Mouse (Mus musculus): ENCODE data around the gene Ctnnd2. TPM values are rescaled to one million over a fixed set of nuclear protein-coding genes. Genes with fewer than 3 reads are reported as not detected.

Gene Ctnnd2
- polyA plus RNA-seq, 1 experiment from 2014 or later = 5.8 TPM

DNA sequence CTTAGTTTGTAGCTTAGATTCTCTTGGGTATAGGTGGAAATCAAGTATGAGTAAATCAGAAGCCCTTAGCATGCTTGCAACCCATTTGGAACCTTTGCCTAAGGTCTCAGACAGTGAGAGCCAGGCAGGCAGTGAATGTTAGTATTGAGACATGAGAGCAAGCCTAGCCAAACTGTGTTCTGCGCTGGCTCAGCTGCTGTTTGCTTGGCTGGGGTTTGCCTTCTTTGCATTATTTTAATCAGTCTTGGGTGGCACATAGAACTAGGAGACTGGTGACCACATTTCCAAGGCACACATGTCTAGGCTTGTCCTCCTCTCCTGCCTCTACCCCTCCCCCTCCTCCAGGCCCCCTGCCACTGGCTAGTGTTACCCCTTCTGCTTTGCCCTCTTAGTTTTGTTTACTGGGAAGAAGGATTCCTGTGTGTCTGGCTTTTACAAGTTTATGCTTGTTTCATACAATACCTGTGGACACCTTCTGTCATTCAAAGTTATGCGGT lies 381.6 kb downstream of the Ctnnd2 start:
- Histone ChIP-seq H3K27me3 (no peaks in the 10 kb centered on the region), H3K9ac (no peak overlapping the region), H3K27ac (replicated peaks) (no peak overlapping the region), H3K36me3 (no peaks in the 10 kb centered on the region), H3K9me3 (replicated peaks) (no peaks in the 10 kb centered on the region), H3K4me3 (replicated peaks) (no peak overlapping the region), H3K4me2 (replicated peaks) (no peak overlapping the region), H3K4me1 (no peaks in the 10 kb centered on the region)
- no peak for ATAC-seq (ENCODE audit: insufficient number of reproducible peaks, low FRiP score, low TSS enrichment, low read depth)
- WGBS = 66% methylated on average over 2 of the region's 2 CpGs

DNA sequence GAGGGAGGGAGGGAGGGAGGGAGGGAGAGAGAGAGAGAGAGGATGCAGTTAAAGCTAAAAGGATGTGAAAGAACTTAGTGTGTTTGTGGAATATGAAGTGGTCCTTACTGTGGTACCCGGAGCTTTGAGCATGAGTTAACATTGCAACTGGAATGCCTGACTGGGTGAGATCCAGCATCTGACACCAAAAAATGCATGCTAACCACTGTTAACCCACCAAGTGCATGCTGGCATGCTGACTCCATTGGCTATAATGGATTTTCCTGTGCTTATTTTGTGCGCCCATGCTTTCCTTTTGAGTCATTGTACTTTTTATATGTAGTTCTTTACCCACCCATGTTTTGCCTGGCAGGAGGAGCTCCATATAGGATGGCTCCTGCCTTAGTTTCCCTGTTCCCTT lies 383.4 kb downstream of the Ctnnd2 start:
- WGBS = 83% methylated on average over 2 of the region's 2 CpGs
- Histone ChIP-seq H3K4me1 (no peaks in the 10 kb centered on the region), H3K27me3 (no peaks in the 10 kb centered on the region), H3K4me3 (replicated peaks) (no peak overlapping the region), H3K4me2 (replicated peaks) (no peak overlapping the region), H3K36me3 (no peaks in the 10 kb centered on the region), H3K27ac (replicated peaks) (no peak overlapping the region), H3K9ac (no peak overlapping the region), H3K9me3 (replicated peaks) (no peaks in the 10 kb centered on the region)
- ATAC-seq (ENCODE audit: insufficient number of reproducible peaks, low FRiP score, low TSS enrichment, low read depth) = no peak

DNA sequence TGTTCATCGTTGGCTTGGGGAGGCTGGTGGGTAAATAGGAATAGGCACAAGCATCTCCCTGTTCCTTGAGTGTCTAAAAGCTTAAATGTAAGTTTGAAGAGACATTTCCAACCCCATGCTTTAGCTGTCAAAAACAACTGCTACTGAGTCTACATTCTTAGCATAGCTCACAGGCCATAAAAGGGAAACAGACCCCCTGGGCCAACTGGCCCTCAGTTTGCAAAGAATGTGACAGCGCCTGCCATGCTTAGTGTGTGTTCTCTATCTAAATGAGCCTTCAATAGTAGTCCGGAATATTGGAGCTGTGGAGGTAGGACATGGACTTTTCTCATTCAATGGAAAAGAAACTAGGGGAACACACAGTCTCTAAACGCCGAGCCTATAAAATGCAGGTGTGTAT lies 390.0 kb downstream of the Ctnnd2 start:
- Histone ChIP-seq H3K9me3 (replicated peaks) (no peaks in the 10 kb centered on the region), H3K27me3 (no peaks in the 10 kb centered on the region), H3K9ac (no peak overlapping the region), H3K4me1 (no peaks in the 10 kb centered on the region), H3K36me3 (no peaks in the 10 kb centered on the region), H3K4me3 (replicated peaks) (no peak overlapping the region), H3K4me2 (replicated peaks) (no peak overlapping the region), H3K27ac (replicated peaks) (no peak overlapping the region)
- ATAC-seq (ENCODE audit: insufficient number of reproducible peaks, low FRiP score, low TSS enrichment, low read depth) = no peak
- 74% methylated on average over 5 of the region's 5 CpGs for WGBS

DNA sequence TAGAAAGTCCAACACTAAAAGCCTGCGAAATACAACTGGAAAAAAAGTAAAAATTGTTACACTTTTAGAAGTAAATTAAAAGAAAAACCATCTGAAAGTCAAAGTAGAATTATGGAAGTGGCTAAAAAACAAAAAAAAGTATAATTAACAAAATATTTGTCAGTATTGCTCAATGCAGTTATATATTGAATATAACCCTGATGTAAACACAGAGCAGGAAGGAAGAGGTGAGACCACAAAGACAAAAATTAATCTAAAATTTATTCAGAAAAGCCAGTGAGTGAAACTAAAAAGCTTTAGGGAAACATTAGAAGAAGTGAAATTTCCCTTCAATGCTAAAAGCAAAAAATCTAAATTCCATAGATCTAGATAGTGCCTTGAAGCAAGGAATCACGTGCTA lies 392.2 kb downstream of the Ctnnd2 start:
- Histone ChIP-seq H3K4me2 (replicated peaks) (no peak overlapping the region), H3K9me3 (replicated peaks) (no peaks in the 10 kb centered on the region), H3K4me1 (no peaks in the 10 kb centered on the region), H3K27me3 (no peaks in the 10 kb centered on the region), H3K36me3 (no peaks in the 10 kb centered on the region), H3K4me3 (replicated peaks) (no peak overlapping the region), H3K9ac (no peak overlapping the region), H3K27ac (replicated peaks) (no peak overlapping the region)
- WGBS = 81% methylated on average over 2 of the region's 2 CpGs
- no peak for ATAC-seq (ENCODE audit: insufficient number of reproducible peaks, low FRiP score, low TSS enrichment, low read depth)

DNA sequence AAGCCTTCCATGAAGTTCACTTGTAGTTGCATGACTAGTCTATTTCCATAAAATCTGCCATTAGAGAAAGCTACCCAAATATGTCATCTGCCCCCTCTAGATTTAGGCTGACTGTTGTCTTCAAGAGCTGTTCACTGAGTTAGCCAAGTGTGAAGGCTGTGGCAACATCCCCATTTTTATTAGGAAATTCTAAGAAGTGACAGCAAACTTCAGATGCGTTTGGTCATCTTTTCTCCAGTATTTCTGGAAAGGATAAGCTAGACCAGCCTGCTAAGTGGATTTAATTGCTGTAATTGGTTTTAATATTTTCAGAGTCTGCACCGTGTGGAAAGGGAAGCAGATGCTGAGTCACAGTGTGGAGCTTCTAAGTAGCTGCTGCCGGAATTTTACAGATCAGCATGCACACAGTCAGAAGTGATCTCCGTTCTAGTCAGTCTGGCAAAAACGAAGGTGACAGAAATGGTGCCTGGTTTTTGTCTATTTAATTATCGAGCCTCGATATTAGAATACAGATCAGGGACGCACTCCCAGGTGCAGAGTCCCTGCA lies 397.9 kb downstream of the Ctnnd2 start:
- Histone ChIP-seq H3K36me3 (no peaks in the 10 kb centered on the region), H3K4me3 (replicated peaks) (no peak overlapping the region), H3K4me1 (no peaks in the 10 kb centered on the region), H3K4me2 (replicated peaks) (no peak overlapping the region), H3K27me3 (no peaks in the 10 kb centered on the region), H3K9ac (no peak overlapping the region), H3K9me3 (replicated peaks) (no peaks in the 10 kb centered on the region), H3K27ac (replicated peaks) (no peak overlapping the region)
- no peak for ATAC-seq (ENCODE audit: insufficient number of reproducible peaks, low FRiP score, low TSS enrichment, low read depth)
- 55% methylated on average over 8 of the region's 8 CpGs for WGBS

DNA sequence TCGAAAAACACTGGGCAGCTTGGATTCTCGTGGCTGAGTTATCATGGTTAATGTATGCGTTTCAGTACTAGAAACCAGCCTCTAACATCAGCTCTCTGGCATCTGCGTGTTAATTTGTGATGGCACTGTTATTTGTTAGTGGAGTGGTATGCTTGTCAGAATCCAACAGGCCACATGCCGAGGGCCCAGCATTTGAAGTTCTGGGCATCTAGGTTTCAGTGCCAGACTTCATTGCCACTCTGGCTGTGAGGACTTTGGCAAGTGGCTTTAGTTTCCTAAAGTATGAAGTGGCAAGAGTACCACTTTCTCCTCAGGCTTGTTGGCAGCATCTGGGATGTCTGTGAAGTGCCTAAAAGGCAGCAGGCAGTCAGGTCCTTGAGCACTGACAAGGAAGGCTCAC lies 415.1 kb downstream of the Ctnnd2 start:
- Histone ChIP-seq H3K27ac (replicated peaks) (no peak overlapping the region), H3K4me3 (replicated peaks) (no peak overlapping the region), H3K9ac (no peak overlapping the region), H3K9me3 (replicated peaks) (no peaks in the 10 kb centered on the region), H3K4me1 (no peaks in the 10 kb centered on the region), H3K36me3 (no peaks in the 10 kb centered on the region), H3K27me3 (no peaks in the 10 kb centered on the region), H3K4me2 (replicated peaks) (no peak overlapping the region)
- no peak for ATAC-seq (ENCODE audit: insufficient number of reproducible peaks, low FRiP score, low TSS enrichment, low read depth)
- 65% methylated on average over 5 of the region's 5 CpGs for WGBS

DNA sequence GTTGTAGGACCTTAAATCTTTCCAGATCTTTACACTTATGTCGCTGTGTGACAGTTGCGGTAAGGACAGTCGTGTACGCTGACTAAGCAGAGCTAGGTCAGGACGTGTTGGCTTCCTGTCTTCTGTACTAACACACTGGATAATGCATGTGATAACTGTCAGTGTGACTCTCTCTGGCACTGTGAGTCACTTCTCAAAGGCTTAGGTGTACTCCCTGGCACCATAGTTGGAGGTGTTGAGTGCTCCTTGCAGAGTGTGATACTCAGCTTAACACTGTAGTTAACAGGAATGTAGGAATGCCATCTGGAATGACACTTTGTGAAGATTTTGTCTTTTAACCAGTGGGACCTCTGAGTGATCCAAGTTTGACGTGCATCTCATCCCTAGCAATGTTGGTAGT lies 418.5 kb downstream of the Ctnnd2 start:
- H3K9ac ChIP-seq = no peak overlapping the region
- 91% methylated on average over 6 of the region's 6 CpGs for WGBS

DNA sequence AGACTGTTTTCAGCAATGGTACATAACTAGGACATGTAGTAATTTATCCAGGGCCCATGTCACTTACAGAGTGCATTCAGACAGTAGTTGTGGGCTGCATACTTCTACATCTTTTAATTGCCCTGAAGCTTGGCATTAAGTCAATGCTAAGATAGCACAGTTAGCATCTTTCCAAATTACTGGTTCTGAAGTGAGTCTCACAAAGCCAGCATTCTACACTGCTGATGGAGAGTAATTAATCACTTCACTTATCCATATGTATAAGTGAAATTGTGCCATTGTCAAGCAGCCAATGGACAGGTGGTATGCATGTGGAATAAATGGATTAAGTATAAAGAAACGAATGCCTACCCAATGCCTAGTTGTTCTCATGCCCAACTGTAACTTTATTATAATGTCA lies 423.1 kb downstream of the Ctnnd2 start:
- Histone ChIP-seq H3K9me3 (replicated peaks) (no peaks in the 10 kb centered on the region), H3K4me3 (replicated peaks) (no peak overlapping the region), H3K27me3 (no peaks in the 10 kb centered on the region), H3K9ac (no peak overlapping the region), H3K4me2 (replicated peaks) (no peak overlapping the region), H3K36me3 (no peaks in the 10 kb centered on the region), H3K4me1 (no peaks in the 10 kb centered on the region), H3K27ac (replicated peaks) (no peak overlapping the region)
- no peak for ATAC-seq (ENCODE audit: insufficient number of reproducible peaks, low FRiP score, low TSS enrichment, low read depth)
- 59% methylated on average over 1 of the region's 1 CpGs for WGBS

More for the DNA sequence above, 418.5 kb downstream of the Ctnnd2 start:
- H3K9me3 ChIP-seq (replicated peaks) = no peaks in the 10 kb centered on the region
- H3K4me2 ChIP-seq (replicated peaks) = no peak overlapping the region
- no peaks in the 10 kb centered on the region for H3K4me1 ChIP-seq
- no peaks in the 10 kb centered on the region for H3K36me3 ChIP-seq
- H3K4me3 ChIP-seq (replicated peaks) = no peak overlapping the region
- no peak overlapping the region for H3K27ac ChIP-seq (replicated peaks)
- H3K27me3 ChIP-seq = no peaks in the 10 kb centered on the region
- no peak for ATAC-seq (ENCODE audit: insufficient number of reproducible peaks, low FRiP score, low TSS enrichment, low read depth)

DNA sequence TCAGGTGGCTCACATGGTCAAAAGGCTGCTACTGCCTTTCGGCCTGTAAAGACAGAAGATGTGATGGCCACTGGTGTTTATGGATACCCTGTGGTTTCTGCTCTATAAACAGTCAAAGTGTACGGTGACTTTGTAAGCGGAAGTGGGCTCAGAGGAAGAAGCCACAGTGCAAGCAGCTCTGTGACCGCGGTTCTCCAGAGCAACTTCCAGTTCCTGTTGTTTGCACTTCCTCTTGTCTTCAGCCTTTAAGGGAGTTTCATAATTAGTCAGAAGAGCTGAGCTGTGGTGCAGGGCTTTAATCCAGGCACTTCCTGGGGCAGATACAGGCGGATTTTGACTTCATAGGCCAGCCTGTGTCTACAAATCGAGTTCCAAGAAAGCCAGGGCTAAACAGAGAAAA lies 438.2 kb downstream of the Ctnnd2 start:
- ATAC-seq (ENCODE audit: insufficient number of reproducible peaks, low FRiP score, low TSS enrichment, low read depth) = no peak

DNA sequence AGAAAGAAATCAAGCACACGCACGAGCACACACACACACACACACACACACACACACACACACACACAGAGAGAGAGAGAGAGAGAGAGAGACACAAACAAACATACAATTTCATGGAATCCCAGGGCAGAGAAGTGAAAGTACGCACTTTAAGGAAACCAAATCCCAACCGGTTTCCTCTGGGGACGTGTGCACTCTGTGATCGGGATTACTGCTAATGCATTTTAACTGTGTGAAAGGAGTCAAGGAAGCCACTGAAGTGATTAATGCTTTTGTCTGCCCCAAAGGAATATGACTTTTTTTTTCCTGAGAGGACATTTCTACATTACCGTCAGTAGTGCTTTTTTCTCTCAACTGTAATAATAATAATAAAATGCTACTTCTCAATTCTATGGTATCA lies 443.1 kb downstream of the Ctnnd2 start:
- no peak for ATAC-seq (ENCODE audit: insufficient number of reproducible peaks, low FRiP score, low TSS enrichment, low read depth)
- H3K4me2 ChIP-seq (replicated peaks) = no peak overlapping the region
- H3K27ac ChIP-seq (replicated peaks) = no peak overlapping the region
- no peaks in the 10 kb centered on the region for H3K36me3 ChIP-seq
- H3K4me1 ChIP-seq = no peaks in the 10 kb centered on the region
- no peak overlapping the region for H3K9ac ChIP-seq
- H3K27me3 ChIP-seq = no peaks in the 10 kb centered on the region
- WGBS = 33% methylated on average over 7 of the region's 7 CpGs
- no peak overlapping the region for H3K4me3 ChIP-seq (replicated peaks)
- no peaks in the 10 kb centered on the region for H3K9me3 ChIP-seq (replicated peaks)

More for the DNA sequence above, 438.2 kb downstream of the Ctnnd2 start:
- H3K9ac ChIP-seq = no peak overlapping the region
- no peak overlapping the region for H3K4me3 ChIP-seq (replicated peaks)
- H3K27ac ChIP-seq (replicated peaks) = no peak overlapping the region
- no peaks in the 10 kb centered on the region for H3K9me3 ChIP-seq (replicated peaks)
- no peaks in the 10 kb centered on the region for H3K27me3 ChIP-seq
- no peak overlapping the region for H3K4me2 ChIP-seq (replicated peaks)
- 78% methylated on average over 7 of the region's 7 CpGs for WGBS
- no peaks in the 10 kb centered on the region for H3K4me1 ChIP-seq
- no peaks in the 10 kb centered on the region for H3K36me3 ChIP-seq

DNA sequence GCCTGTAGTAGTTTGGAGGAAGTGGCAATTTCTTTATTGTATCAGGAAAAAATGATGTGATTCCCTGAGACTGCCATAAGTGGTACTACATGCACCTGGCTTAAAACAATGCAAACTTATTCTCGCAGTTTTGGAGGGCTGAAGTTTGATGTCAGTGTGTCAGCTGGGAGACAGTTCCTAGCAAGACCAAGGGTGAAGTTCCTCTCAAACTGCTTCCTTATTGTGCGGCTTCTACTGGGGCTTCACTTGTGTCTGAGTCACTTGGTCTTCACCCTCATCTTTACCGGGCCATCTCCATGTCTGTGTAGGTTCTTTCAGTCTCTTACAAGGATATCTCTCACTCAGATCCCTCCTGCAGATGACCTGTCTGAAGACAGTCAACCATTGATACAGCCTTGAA lies 444.5 kb downstream of the Ctnnd2 start:
- H3K4me2 ChIP-seq (replicated peaks) = no peak overlapping the region
- no peaks in the 10 kb centered on the region for H3K27me3 ChIP-seq
- H3K9ac ChIP-seq = no peak overlapping the region
- H3K36me3 ChIP-seq = no peaks in the 10 kb centered on the region
- H3K4me3 ChIP-seq (replicated peaks) = no peak overlapping the region
- ATAC-seq (ENCODE audit: insufficient number of reproducible peaks, low FRiP score, low TSS enrichment, low read depth) = no peak
- H3K4me1 ChIP-seq = no peaks in the 10 kb centered on the region
- WGBS = 85% methylated on average over 3 of the region's 3 CpGs
- H3K27ac ChIP-seq (replicated peaks) = no peak overlapping the region
- H3K9me3 ChIP-seq (replicated peaks) = no peaks in the 10 kb centered on the region

DNA sequence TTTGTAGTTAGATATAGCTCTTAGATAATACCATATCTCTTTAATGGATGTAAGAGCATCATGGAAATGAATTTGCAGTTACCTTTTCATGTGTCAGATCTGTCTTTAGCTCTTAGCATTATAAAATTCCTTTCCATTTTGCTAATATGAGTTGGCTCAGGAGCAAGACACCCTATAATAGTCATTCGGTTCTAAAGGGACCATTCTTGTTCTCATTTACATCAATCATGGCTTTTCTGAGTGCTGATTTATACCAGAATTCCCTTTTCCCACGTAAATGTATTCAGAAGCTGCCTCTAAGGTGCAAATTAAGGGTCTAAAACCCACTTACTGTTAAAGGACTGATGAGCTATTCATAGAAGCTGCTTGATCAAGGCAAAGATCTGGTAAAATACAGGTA lies 445.5 kb downstream of the Ctnnd2 start:
- Histone ChIP-seq H3K36me3 (no peaks in the 10 kb centered on the region), H3K27ac (replicated peaks) (no peak overlapping the region), H3K9ac (no peak overlapping the region), H3K4me1 (no peaks in the 10 kb centered on the region), H3K9me3 (replicated peaks) (no peaks in the 10 kb centered on the region), H3K4me3 (replicated peaks) (no peak overlapping the region), H3K27me3 (no peaks in the 10 kb centered on the region), H3K4me2 (replicated peaks) (no peak overlapping the region)
- ATAC-seq (ENCODE audit: insufficient number of reproducible peaks, low FRiP score, low TSS enrichment, low read depth) = no peak
- WGBS = 72% methylated on average over 2 of the region's 2 CpGs
